Mouse (Mus musculus): ENCODE results near the gene Gm28870. TPM values are rescaled to one million over a fixed set of nuclear protein-coding genes. Genes with fewer than 3 reads are reported as not detected.

Gene Gm28870
- not detected for total RNA-seq (2023)

DNA sequence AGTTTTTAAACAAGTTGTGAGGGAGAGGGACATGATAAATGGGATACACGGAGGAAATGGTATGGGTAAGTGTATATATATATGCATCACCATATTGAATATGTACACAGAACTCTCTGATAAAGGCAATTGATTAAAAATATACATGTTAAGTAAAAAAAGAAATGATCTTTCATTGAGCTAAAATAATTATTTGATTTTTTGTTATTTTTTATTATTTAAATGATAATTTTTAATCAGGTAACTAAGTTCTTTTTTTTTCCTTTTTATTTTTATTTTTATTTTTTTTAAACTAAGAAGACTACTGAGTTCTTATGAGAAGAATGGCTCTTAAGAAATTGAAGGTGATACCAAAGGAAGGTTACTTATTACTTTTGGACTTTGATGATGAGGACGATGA is at the start of gene Gm28870:
Gene Gm28870, plus strand, starts transcription at position 301 of the 400 bp plus-strand sequence.

Measured in neutrophil, adult 59 days (primary cell).